Mouse (Mus musculus) kidney, postnatal 25 days (tissue): ENCODE measurements around the gene Prune2.
A peak's percentile ranks its signal among the peaks of the same experiment; 100 is the strongest.

Experiments
- DNase-seq, 2 experiments: peaks; one replicate each; pipeline ENCODE4 v3.0.0; 2021; ENCODE audit warnings: mixed read lengths in 2 of 2

Prune2 gene

DNA sequence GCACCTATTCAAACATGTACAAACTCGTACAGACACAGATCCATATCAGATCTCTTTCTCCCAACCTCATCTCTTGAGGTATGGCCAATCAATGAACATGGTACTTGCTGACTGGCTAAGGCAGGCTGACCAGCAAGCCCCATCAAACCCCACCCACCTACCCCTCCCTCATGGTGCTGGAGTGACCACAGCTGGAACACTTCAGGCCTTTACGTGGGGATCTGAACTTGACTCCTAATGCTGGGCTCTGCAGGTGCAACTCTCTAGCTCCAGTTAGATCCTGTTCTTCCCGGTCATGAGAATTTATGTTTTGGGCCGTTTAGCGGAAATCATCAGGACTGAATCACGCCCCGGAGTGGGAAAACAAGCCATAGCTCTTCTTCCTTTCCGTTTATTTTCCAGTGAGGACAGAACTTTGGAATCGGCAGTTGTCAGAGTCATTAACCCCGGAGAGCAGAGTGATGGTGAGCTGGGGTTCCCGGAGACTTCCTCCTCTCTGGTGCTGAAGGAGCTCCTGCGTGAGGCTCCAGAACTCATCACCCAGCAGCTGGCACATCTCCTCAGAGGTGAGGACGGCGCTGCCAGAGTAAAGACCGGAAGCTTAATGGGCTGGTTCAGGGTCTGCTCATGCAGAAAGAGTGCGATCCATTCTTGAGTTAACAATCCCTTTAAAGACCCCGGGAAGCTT is 50.4 kb downstream of the Prune2 start:
- DNase-seq, result no peak

DNA sequence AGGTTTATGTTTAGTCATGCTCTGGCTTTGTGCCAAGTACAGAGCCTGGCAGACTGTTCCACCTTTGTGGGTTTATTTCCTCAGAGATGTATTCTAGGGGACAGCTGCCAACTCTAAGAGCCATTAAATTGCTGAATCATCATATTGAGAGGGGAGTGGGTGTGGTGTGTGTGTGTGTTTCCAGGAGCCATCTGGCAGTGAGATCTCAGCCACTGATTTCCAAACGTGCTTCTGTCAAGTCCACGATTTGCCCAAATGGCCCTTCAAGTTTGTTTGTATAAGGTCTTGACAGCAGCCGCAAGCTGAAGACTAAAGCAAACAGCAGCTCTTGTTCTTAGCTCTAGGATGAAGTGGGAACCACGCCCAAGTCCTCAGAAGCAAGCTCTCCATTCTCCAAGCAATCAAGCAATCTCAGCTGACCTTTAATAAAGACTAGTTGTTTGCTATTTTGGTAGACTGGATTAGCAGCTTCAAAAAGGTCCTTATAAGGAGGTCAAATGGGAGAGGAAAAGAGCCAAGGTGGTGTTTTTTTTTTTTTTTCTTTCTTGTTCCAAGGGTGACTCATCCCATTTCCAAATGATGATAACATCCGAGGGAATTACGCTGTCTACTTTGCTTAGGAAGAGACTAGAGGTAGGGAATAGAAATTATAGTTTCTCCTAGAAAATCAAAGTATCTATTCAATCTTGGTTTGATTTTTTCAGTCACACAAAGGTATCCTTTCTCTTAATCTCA is 55.5 kb downstream of the Prune2 start:
- peak; percentile 27 to 37 for DNase-seq

DNA sequence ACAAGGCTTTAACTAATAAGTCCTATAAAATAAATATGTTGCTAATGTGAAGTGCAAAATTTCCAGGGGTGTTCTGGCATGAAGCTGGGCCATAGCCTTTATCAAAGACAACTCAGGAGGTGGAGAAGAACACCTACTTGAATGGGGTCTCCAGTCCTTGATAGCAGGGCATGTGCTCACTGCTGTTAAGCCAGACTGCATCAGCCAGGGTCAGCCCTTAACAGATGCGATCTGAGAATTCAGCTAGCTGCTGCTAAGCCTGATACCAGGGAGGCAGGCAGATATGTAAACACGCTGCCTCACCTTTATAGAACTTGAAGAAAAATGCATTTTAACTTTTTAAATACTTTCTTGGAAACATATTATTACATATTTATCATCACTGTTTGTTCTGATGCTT is 57.2 kb downstream of the Prune2 start:
- DNase-seq, result no peak

DNA sequence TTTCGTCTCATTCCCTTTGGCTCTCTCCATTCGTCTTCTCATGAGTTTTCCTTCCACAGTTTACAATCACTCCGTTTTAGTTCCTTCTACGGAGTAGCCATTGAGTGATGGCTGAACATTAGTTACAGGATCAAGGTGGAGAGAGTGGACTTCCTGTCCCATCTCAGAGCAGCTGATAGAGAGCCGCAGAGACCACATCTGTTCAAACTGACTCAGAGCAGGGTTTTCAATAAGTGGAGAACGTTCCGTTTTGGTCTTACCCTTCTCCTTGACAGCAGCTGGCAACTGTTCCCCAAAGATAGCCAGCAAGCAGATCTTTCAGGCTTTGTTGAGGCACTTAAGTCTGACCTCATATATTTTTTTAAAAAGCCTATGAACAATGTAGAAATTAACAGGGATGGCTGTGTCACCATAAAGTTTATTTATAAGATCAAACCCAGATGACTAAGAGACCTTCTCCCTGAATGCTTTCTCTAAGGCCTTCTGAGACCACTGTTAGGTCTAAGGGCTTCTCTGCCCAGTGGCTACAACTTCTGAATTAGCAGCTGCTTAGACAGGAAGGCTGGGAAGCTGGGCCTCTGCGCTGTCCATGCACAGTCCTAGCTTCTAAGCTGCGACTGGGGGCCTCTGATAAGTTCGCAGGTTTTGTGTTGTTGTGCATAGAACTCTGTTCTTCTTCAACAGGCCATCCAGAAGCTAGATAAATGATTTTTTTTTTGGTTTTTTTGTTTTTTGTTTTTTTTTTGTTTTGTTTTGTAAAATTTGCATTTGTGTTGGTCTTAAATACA is 58.6 kb downstream of the Prune2 start:
- DNase-seq, result no peak

DNA sequence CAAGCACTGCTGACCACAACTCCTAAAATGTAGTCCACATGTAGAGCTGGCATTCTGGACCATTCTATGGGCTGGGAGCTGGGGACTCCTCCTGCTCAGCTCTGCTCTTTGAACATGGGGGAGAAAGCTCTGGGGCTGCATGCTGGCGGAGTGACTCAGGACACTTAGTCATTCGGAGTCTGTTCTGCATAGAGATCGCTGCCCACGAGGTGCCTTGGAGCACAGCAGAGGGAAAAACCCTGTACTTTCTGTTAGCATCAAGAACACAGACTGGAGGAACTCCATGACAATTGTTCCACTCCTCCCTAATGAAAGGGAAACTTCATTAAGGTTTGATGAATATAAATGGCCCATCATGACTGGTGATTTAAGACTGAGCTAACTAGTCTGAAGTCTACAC is 68.8 kb downstream of the Prune2 start:
- DNase-seq, result no peak

DNA sequence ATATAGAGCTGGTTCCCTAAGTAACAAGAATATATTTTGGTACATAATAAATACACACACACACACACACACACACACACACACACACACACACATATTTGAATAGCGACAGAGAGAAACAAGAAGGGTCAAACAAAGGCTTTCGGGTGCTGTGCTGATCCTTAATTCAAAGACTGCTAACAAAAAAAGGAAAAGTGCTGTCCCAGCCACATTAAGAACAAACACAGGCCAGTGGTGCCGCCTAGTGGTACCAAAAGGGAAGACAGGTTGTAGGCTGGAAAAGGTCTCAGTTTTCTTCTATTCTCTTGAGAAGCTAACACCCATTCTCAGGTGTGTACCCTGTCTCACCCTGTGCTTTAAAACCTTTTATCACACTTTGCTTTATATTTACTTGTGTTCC is 74.4 kb downstream of the Prune2 start:
- peak; percentile 41 to 73 for DNase-seq

DNA sequence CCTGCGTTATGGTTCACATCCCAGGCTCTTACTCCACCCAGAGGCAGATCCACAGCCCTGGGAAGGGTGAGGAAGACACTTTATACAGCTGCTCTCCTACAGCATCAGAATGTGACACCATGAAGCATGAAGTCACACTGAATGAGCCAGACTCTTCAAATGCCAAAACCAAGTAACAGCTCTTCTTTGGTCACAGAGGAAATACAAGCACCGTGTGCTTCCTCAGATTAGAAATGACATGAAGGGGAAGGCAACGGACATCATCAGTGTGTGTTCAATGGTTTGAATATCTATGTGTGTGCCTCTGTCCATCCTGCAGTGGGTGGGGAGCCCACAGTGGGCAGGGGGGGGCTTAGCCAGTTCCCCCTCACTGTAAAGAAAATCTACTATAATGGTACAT is 76.4 kb downstream of the Prune2 start:
- no peak for DNase-seq

DNA sequence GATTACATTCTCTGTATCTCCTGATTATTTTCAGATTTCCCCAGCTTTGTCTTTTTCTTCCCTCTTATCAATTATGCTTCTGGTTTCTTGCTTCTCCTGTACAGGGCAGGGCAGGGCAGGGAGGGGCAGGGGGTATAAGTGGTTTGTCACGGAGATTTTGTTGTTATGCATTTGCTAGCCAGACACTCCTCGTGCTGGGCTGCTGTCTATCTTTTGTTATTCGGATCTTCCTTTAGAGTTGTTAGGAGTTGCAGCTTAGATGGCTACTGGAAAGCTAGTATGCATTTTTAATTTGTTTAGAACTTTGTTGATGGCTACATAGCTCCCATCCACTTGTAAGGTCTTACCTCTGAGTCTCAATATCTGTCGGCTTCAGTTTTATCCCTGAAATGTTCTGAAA is 91.0 kb downstream of the Prune2 start:
- DNase-seq, result no peak

DNA sequence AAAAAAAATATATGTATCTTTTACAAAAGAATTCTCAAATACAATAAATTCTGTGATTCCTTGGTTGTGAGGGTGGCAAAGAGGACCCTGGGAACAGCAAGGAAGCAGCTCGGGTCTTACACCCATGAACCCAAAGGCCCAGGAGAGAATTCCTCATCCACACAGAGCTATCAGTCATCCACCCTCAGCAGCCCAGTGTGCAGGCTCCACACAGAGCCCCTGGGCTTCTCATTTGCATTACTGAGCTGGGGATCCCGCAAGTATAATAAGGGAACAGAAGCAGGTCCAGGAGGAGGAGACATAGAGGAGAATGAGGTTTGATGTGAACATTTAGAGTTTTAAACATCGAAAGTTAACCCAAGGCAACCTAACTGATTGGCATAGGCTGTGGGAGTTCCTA is 100.0 kb downstream of the Prune2 start:
- no peak for DNase-seq

DNA sequence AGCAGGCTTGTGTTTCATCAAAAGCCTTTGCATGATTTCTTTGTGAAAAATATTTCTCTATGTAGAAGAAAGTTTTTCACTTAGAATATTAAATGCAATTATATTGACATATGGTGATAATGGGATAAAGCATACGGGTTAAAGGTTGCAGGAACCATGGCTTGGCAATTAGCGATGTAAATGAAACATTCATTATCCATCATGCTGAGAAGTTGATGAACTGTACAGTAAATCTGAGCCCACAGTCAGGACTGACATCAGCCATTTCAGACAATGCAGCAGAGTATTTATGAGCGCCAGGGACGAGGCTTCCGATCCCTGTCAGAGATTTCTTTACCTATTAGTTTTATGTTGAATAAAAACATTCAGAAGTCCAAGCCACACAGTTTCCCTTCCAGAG is 104.2 kb downstream of the Prune2 start:
- DNase-seq, result no peak

DNA sequence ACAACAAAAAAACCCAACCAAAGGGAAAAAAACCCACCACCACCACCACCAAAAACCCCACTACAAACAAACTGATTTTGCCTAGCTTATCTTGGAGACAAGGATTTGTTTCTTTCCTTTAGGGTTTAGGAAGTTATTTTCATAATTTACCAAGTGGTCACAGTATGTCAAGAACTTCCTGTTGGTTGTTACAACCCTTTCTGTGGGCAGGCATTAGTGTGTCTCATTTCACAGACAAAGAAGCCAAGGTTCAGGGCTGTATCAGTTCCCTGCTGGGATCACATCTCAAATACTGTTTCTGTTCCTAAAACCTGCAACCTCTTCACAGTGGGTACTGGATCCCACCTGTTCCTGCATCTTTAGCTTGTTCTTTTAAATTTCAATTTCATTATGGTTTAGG is 108.5 kb downstream of the Prune2 start:
- no peak for DNase-seq

DNA sequence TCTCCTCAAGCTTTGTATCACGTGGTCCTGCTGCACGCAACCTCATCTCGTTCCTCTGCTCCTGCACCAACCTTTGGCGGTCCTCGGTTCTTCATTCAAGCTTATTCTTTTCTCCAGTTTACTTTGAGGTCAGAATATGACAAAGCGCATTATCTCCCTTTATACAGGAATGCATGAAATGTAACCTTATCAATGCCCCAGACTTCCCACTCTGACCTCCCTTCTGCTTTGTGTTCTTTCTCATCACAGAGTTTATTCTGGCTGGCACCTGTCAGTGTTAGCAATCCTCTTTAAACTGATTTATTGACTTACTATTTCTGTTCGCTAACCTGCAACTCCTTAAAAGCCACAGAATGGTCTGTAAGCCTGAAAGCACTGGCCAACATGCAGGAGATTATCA is 113.1 kb downstream of the Prune2 start:
- no peak for DNase-seq

DNA sequence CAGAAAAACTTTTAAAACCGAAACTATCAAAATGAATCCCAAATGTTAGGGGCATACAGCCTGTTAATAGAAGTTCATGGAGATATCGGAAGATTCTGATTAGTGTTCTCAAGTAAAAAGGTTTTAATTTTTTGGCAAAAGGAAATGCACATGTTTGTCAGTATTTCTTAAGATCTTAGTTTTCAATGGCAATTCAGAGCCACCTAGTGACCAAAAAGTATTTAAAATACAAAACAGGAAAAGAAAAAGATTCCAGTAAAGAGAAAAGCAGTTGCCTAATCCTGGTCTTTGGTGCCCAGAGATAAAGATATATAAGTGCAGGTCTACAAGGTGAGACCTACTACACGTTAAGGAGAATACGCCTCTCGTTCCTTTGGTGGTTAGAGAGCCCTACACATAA is 115.3 kb downstream of the Prune2 start:
- no peak for DNase-seq

DNA sequence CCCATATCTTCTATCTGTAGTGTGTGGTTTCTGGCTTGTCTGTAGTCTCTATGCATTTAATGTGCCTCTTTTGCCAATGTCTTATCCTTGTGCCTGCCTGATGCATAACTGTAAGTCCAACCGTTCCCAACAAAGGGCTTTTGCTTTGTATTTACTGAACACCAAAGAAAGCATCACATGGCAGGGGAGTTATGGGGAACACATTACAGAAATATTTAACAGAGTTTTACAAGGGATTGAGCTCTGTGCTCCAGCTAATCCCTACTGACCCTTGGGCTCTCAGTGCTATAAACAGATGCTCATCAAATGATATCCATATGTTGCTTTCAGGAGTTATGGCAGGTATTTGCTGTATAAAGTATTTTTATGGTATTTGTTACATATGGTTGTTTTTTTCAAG is 116.3 kb downstream of the Prune2 start:
- DNase-seq, result no peak

DNA sequence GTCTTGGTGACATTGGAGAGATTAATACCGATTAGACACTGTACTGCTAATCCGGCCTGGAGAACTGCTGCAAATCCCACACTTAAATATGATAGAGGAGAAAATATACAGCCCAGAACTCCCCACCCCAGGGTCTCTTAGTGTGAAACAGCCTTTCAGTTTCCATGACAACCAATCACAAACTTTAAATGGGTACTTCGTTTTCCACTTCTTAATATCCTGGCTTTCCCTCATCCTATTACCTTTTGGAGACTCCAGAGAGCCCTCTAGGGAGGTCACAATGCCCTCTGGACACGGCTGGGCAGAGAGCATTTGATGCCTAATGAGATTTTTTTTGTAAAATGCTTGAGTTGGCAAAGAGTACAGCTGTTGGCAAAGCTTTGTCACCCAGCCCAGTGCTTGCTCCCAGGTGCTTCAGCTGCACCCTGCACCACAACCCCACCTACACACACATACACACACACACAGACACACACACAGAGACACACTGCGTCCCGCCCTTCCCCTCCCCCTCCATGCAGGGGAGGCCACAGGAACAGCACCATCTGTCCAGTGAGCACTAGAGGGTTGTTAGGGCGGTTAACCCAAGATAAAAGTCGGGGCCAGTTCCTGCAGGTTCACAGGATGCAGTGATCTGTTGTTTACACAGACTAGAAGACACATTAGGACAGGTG is 122.9 kb downstream of the Prune2 start:
- DNase-seq, result peak in 1 of 2 experiments; percentile 2

DNA sequence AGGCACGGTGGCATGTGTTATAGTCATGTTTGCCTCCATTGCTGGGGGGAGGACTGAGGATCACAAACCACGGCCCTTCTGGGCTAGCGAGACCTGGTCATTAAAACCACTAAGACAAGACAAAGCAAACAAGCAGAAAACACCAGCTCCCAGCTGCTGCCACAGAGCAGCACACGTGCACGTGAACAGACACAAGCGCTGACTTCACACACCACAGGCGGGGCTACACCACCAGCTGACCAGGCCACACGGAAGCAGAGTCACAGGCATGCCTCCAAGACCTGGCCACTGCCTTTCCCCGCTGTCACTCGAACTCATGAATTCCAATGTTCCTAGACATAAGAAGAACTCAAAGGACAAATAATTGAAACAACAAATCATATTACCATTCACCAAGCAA is 125.5 kb downstream of the Prune2 start:
- no peak for DNase-seq

DNA sequence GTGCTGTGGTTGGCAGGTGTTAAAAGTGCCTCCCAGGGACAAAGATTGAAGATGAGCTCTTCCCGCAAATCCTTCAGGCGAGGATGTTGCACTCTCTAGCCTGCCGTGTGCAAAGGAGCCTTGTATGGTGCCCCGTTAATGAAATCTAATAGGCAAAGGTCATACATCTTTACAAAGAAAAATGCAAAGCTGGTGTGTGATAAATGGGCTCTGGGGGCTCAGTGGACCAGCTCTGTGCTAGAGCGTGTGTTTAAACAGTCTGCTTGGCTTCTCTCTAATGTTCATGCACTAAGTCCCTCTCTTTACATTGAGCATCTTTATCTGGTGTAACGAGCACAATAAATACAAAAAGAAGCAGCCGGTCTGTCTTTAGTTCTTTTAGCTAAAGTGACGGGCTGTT is 138.1 kb downstream of the Prune2 start:
- no peak for DNase-seq

DNA sequence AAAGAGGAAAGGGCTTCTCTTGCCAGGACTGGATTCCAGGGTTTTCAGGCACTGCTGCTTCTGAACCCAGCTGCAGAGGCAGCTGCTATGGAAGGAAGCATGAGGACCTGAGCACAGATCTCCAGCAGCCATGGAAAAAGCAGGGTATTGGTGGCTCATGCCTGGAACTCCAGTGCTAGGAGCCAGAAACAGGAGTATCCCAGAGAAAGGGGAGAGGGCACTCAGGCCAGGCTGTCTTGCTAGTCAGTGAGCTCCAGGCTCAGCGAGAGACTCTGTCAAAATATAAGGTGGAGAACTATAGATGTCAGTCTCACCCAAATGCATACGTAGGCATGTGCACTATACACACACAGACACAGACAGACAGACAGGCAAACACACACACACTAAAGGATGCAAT is 140.4 kb downstream of the Prune2 start:
- DNase-seq, result no peak

DNA sequence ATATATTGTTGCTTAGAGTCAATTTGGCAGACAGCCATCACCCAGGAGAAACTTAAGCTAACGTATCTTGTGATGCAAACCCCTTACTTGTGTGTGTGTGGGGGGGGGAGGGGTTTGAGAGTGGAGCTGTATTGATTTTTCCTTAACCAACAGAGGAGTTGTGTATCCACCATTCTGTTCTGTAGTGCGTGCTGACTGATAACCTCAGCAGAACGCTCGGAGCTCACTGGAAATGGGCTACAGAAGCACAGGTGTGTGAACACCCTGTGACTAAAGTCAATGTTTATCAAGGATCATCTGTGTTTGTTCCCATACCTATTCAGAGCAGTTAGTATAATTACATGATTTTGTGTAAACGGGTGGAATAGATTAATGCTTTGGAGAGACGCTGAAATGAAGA is 141.3 kb downstream of the Prune2 start:
- DNase-seq, result no peak

DNA sequence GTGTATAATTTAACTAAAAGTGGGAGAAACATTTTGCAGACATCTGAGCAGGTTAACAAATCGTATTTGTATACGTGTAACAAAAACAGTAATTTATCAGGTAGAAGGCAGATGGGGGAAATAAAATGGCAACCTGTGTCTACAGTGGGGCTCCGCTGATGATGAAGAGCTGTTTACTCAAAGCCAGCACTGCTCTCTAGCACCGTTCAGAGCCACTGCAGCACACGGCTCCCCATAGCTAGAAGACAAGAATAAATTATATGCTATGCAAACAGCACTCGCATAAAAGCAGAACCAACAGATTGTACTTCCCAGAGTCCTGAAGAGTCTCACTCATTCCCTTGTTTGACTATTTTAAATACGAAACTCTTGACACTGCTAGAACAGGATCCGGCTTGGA is 152.9 kb downstream of the Prune2 start:
- DNase-seq, result no peak

DNA sequence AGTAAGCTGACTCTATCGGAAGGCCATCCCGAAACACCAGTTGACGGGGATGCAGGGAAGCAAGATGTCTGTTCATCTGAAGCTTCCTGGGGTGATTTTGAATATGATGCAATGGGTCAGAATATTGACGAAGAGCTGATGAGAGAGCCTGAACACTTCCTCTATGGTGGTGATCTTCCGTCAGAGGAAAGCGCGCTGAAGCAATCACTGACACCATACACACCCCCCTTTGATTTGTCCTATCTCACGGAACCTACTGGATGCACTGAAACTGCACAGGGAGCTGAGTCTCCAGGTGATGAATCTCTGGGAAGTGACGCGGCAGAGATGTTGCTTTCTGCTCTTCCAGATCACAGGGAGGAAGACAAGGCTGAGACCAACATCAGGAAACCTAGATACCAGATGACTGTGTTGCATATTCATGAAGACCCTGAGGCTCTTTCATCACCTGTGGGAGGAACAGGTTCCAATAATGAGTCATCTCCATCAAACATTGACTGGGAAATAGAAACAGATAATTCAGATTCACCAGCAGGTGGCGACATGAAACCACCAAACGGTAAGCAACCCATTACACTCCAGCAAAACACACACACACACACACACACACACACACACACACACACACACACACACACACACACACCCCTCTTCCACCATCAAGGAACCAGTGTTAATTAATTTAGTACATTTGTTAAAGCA is 168.3 kb downstream of the Prune2 start:
- peak; percentile 51 to 65 for DNase-seq

DNA sequence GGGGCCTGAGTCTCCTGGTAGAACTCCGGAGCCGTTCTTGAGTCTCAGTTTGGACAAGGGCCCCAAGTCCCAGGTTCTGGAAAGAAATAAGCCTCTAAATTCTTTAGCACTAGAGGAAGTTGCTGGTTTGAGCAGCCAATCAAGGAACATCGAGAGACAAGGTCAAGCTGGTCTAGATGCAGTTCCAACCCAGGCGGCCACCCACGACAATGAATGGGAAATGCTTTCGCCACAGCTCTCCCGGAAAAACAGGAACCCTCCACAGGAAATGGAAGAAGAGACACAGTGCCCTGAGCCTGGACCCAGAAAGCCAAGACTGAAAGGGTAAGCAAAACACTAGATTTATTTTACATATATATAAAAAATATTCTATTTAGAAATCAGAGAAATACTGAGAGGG is 169.5 kb downstream of the Prune2 start:
- DNase-seq, result no peak

DNA sequence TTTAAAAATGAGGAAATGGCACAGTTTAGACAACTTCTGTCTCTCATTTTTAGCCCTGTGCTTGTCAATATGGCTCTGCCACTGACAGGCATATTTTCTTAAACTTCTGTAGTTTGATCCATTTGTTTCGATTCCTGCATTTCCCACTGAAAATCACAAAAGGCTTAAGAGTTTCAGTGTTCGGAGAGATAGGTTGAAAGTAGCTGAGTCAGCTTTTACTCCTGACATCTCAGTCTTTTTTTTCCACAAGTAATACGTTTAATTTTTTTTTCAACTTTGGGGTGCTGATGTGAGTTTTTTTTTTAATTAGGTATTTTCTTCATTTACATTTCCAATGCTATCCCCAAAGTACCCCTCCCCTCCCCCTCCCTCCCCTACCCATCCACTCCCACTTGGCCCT is 174.6 kb downstream of the Prune2 start:
- no peak for DNase-seq
